Mouse (Mus musculus) kidney, adult 10 weeks (tissue): ENCODE measurements around the gene Gm49373. TPM values are rescaled to one million over a fixed set of nuclear protein-coding genes. Genes with fewer than 3 reads are reported as not detected.

ENCODE experiments used
- polyA plus RNA-seq: library from polyadenylated mRNA; stranded (reverse); fragments of 350-450 nt; fragmentation: Illumina TruSeq; extraction: RNeasy Lipid Tissue Mini Kit (QIAGEN cat#74804); gene quantifications from one replicate; pipeline ENCODE4 v1.2.3, GENCODE M21; 2014; ENCODE audit warnings: low read depth, low replicate concordance

Gene Gm49373
- polyA plus RNA-seq: not detected

GRCm38 (mm10) chr9:21073044-21073840, at the start of gene Gm49373, which contains the start of gene Fdx1l:
TSS of gene Gm49373 (minus strand) at chr9:21073096.
TSS of gene Fdx1l (minus strand) at chr9:21073614.

GRCm38 (mm10) chr9:21091707-21092320, 18.9 kb upstream of the Gm49373 start, which contains the start of the genes Gm38431 and Raver1:
TSS of gene Gm38431 (minus strand) at chr9:21091997.
TSS of gene Raver1 (minus strand) at chr9:21092008.

GRCm38 (mm10) chr9:21067006-21067684, 5.8 kb downstream of the Gm49373 start, which contains the start of gene Zglp1:
TSS of gene Zglp1 (minus strand) at chr9:21067093.

GRCm38 (mm10) chr9:21031896-21032351, 41.0 kb downstream of the Gm49373 start, which contains the start of gene Icam5:
TSS of gene Icam5 (plus strand) at chr9:21032073.

GRCm38 (mm10) chr9:21029291-21030054, 43.4 kb downstream of the Gm49373 start, which contains the start of gene Icam4:
TSS of gene Icam4 (plus strand) at chr9:21029373.

GRCm38 (mm10) chr9:21015571-21016130, 57.2 kb downstream of the Gm49373 start, which contains the start of gene Icam1:
TSS of gene Icam1 (plus strand) at chr9:21015985.

Other genes with a start within 250 kb of the Gm49373 start
- gene A230050P20Rik, start 204.5 kb downstream of the Gm49373 start, polyA plus RNA-seq: 2.0 TPM
- gene Angptl6, start 193.4 kb downstream of the Gm49373 start, polyA plus RNA-seq: not detected
- gene Ppan, start 184.9 kb downstream of the Gm49373 start, polyA plus RNA-seq: not detected
- gene Eif3g, start 174.5 kb downstream of the Gm49373 start, polyA plus RNA-seq: 22.3 TPM
- gene Dnmt1, start 113.2 kb downstream of the Gm49373 start, polyA plus RNA-seq: 2.7 TPM
- 0.24 TPM for gene S1pr2, start 96.3 kb downstream of the Gm49373 start, polyA plus RNA-seq
- 0.40 TPM for gene Mrpl4, start 70.4 kb downstream of the Gm49373 start, polyA plus RNA-seq
- gene Icam1, start 57.1 kb downstream of the Gm49373 start, polyA plus RNA-seq: 5.3 TPM
- not detected for gene Icam4, start 43.7 kb downstream of the Gm49373 start, polyA plus RNA-seq
- not detected for gene Icam5, start 41.0 kb downstream of the Gm49373 start, polyA plus RNA-seq
- gene Zglp1, start 6.0 kb downstream of the Gm49373 start, polyA plus RNA-seq: not detected
- 0.69 TPM for gene Fdx1l, start 518 bp upstream of the Gm49373 start, polyA plus RNA-seq
- 0.73 TPM for gene Gm38431, start 18.9 kb upstream of the Gm49373 start, polyA plus RNA-seq
- 4.5 TPM for gene Raver1, start 18.9 kb upstream of the Gm49373 start, polyA plus RNA-seq
- gene Tyk2, start 58.1 kb upstream of the Gm49373 start, polyA plus RNA-seq: 2.0 TPM
- 9.0 TPM for gene Cdc37, start 76.9 kb upstream of the Gm49373 start, polyA plus RNA-seq
- gene Pde4a, start 92.6 kb upstream of the Gm49373 start, polyA plus RNA-seq: 0.93 TPM
- gene Keap1, start 166.3 kb upstream of the Gm49373 start, polyA plus RNA-seq: 7.0 TPM
- gene S1pr5, start 175.3 kb upstream of the Gm49373 start, polyA plus RNA-seq: not detected
- gene Atg4d, start 192.2 kb upstream of the Gm49373 start, polyA plus RNA-seq: 1.3 TPM
- 3.3 TPM for gene Kri1, start 214.9 kb upstream of the Gm49373 start, polyA plus RNA-seq
- 3.2 TPM for gene Cdkn2d, start 218.3 kb upstream of the Gm49373 start, polyA plus RNA-seq
- gene Ap1m2, start 239.2 kb upstream of the Gm49373 start, polyA plus RNA-seq: 3.4 TPM
- 13.9 TPM for gene Slc44a2, start 247.6 kb upstream of the Gm49373 start, polyA plus RNA-seq